Mouse (Mus musculus) lung, adult 2 months (tissue): ENCODE measurements at regions not wholly inside any gene's neighbourhood (a gene's known extent, or its start where the extent isn't known, plus 50 kb on each side); places are given as distances from the start of the nearest gene placed in this dataset.
A peak's percentile ranks its signal among the peaks of the same experiment; 100 is the strongest.

Source experiments
- DNase-seq: peaks from one replicate; pipeline ENCODE4 v3.0.0; 2022
- H3K4me1 ChIP-seq: fragments of 200-500 bp; 2 replicates; pipeline ENCODE4 v1.6.1; 2011; ENCODE audit warnings: low read length; ENCODE audit not compliant: control insufficient read depth, insufficient read depth
- H3K4me3 ChIP-seq: fragments of 200-500 bp; replicated peaks from 2 replicates; pipeline ENCODE3; 2011; ENCODE audit warnings: low read depth, mild to moderate bottlenecking, control low read depth, low read length; ENCODE audit errors: extremely low read depth
- CTCF ChIP-seq: fragments of 200-500 bp; IDR thresholded peaks from 2 replicates; pipeline ENCODE4 v1.5.1; 2011; ENCODE audit warnings: mild to moderate bottlenecking, low read length, control low read depth; ENCODE audit not compliant: insufficient read depth
- POLR2A ChIP-seq: fragments of 200-500 bp; IDR thresholded peaks from 2 replicates; pipeline ENCODE4 v1.6.1; 2011; ENCODE audit warnings: low read depth, mild to moderate bottlenecking, control low read depth, low read length, borderline replicate concordance; ENCODE audit errors: extremely low read depth
- WGBS: fragments of 180-500 bp; shearing (Covaris S2); methylation state at CpG from one replicate; pipeline ENCODE4 v1.1.7; 2018; 5-methylcytosine and 5-hydroxymethylcytosine counted together

DNA sequence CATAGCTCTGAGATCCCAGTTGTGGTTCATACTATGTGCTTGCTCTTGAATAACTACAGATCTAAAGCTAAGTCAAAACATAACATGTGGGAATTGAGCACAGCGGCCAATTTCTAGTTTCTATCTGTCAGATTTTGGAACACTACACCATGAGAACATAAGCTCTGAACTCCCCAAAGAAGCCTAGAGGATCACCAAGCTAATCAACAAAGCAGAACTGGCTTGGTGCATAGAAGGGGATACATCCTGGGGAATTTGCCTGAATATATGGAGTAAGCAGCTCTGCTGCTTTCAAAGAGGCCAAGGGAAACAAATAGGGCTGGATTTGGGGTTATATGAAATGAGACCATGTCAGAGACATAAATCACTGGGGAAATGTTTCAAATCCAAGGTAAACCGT lies 105.9 kb upstream of the Igf1 start:
- no peak for TF ChIP-seq POLR2A
- no peak for TF ChIP-seq CTCF
- Histone ChIP-seq H3K4me1 (no peaks in the 10 kb centered on the region), H3K4me3 (no peak overlapping the region)
- WGBS = 76% methylated on average over 2 of the region's 2 CpGs
- DNase-seq = no peak

DNA sequence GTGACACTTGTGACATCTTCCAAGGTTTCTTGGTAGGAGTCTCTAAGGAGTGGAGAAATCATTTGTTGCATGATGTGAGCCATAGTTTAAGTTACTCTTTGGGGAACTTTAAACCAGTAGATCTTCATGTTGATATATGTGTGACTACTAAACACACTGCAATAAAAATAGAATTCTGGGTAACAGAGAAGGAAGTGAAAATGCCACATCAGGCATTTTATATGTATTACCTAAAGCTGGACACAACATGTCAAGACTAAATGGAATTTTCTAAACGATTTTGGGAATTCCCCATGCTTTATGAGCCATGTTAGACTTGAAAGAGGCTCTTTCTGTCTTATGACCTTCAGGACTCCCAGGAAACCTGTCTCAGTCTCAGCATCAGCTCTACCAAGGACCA lies 104.6 kb upstream of the Igf1 start:
- no peak for DNase-seq
- no peak overlapping the region for H3K4me3 ChIP-seq
- WGBS = 39% methylated on average over 1 of the region's 1 CpGs
- no peaks in the 10 kb centered on the region for H3K4me1 ChIP-seq
- no peak for TF ChIP-seq CTCF
- no peak for TF ChIP-seq POLR2A

- Histone ChIP-seq H3K4me3 (no peak overlapping the region), H3K4me1 (no peaks in the 10 kb centered on the region)
- TF ChIP-seq CTCF = no peak
- no peak for DNase-seq
- WGBS = 62% methylated on average over 5 of the region's 5 CpGs
These were observed 96.5 kb upstream of the Igf1 start for GRCm38 (mm10) chr10:87761528-87762030.

- TF ChIP-seq POLR2A (no peak), CTCF (no peak)
- Histone ChIP-seq H3K4me1 (no peaks in the 10 kb centered on the region), H3K4me3 (no peak overlapping the region)
- DNase-seq = peak; percentile 8
- WGBS = 27% methylated on average over 4 of the region's 4 CpGs
These were observed 70.5 kb upstream of the Igf1 start for GRCm38 (mm10) chr10:87787521-87787920.

GRCm38 (mm10) chr10:87792346-87792745 lies 65.7 kb upstream of the Igf1 start:
- DNase-seq = no peak
- Histone ChIP-seq H3K4me1 (no peaks in the 10 kb centered on the region), H3K4me3 (no peak overlapping the region)
- TF ChIP-seq POLR2A (no peak), CTCF (no peak)

DNA sequence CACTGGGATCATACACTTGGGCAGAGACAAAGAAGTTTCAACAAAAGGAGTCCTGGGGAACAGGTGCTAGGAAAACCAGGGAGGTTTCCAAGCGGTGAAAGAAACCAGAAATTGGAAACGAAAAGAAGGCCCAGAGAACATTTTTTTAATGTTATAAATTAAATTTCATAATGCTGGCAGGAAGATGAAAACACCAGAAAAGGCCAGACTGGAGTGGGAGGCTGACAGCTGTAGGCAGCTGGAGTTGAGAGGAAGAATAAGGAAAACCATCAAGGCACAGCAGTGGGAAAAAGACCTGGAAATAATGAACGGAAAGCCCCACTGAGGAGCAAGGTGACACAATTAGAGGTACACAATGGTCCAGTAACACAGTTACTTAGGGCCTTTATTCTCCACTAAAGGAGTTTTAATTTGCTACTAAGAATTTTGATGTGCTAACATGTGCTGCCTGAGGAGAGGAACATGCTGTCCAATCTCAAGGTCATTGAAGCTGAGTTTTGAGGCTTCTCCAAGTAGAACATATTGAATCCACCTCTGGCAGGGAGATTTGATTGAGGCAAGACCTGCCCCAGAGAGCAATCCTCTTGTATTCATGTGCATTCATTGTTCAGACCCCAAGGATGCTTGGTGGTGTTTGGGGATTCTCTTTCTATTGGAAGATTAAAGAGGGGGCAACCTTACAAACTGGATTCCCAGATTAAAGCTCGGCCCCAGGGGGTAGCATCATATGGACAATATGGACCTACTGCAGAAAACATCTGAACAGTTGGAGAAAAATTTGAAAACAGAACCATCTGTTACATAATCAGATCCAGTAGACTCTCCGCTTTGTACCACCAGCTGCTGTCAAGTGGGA lies 53.9 kb upstream of the Igf1 start:
- no peak for DNase-seq
- Histone ChIP-seq H3K4me1 (no peaks in the 10 kb centered on the region), H3K4me3 (no peak overlapping the region)
- WGBS = 76% methylated on average over 5 of the region's 5 CpGs
- TF ChIP-seq CTCF (no peak), POLR2A (no peak)

GRCm38 (mm10) chr10:87804792-87805082 lies 53.3 kb upstream of the Igf1 start:
- TF ChIP-seq POLR2A = no peak
- no peak for TF ChIP-seq CTCF
- DNase-seq = no peak
- Histone ChIP-seq H3K4me1 (no peaks in the 10 kb centered on the region), H3K4me3 (no peak overlapping the region)
- WGBS = 87% methylated on average over 1 of the region's 1 CpGs
